Mouse (Mus musculus) lung, postnatal 0 days (tissue): ENCODE results near the gene Metap1. TPM values are rescaled to one million over a fixed set of nuclear protein-coding genes. Genes with fewer than 3 reads are reported as not detected.

ENCODE experiments used
- ATAC-seq: fragments of 200-750 bp; cut with Nextera tagmentation; 2 replicates; pipeline ENCODE4 v1.8.0; 2017; ENCODE audit warnings: moderate library complexity
- DNase-seq: peaks from one replicate; pipeline ENCODE4 v3.0.0-alpha.2; 2016; ENCODE audit warnings: low spot score
- H3K27ac ChIP-seq: fragments of 300-500 bp; sonication (generic); 2 replicates; pipeline ENCODE4 v1.5.1; 2014; ENCODE audit warnings: antibody characterized with exemption, mild to moderate bottlenecking, low read length, mixed read lengths
- H3K27me3 ChIP-seq: fragments of 300-500 bp; sonication (generic); replicated peaks from 2 replicates; pipeline ENCODE4 v1.6.1; 2014; ENCODE audit warnings: low read length, mixed read lengths; ENCODE audit not compliant: insufficient read depth
- H3K36me3 ChIP-seq: fragments of 300-500 bp; sonication (generic); 2 replicates; pipeline ENCODE4 v1.6.1; 2014; ENCODE audit warnings: low read length, mixed read lengths; ENCODE audit not compliant: insufficient read depth
- H3K4me1 ChIP-seq: fragments of 300-500 bp; sonication (generic); 2 replicates; pipeline ENCODE4 v1.6.1; 2014; ENCODE audit warnings: antibody characterized with exemption, low read depth, low read length, mixed read lengths; ENCODE audit not compliant: insufficient read depth
- H3K4me2 ChIP-seq: fragments of 300-500 bp; sonication (generic); replicated peaks from 2 replicates; pipeline ENCODE4 v1.6.1; 2014; ENCODE audit warnings: low read depth, mild to moderate bottlenecking, low read length, moderate library complexity, mixed read lengths
- H3K4me3 ChIP-seq: fragments of 300-500 bp; sonication (generic); 2 replicates; pipeline ENCODE4 v1.5.1; 2014; ENCODE audit warnings: low read depth, low read length
- H3K9ac ChIP-seq: fragments of 300-500 bp; sonication (generic); replicated peaks from 2 replicates; pipeline ENCODE4 v1.6.1; 2014; ENCODE audit warnings: low read depth, mild to moderate bottlenecking
- H3K9me3 ChIP-seq: fragments of 300-500 bp; sonication (generic); 2 replicates; pipeline ENCODE4 v1.6.1; 2016; ENCODE audit warnings: low read length, mixed read lengths
- CTCF ChIP-seq: IDR thresholded peaks from 2 replicates; pipeline ENCODE4 v1.5.1; 2016; ENCODE audit warnings: antibody characterized with exemption, mild to moderate bottlenecking
- EP300 ChIP-seq: IDR thresholded peaks from 2 replicates; pipeline ENCODE4 v1.6.1; 2016; ENCODE audit warnings: antibody characterized with exemption, mild to moderate bottlenecking, control low read depth
- WGBS: fragments of 180-500 bp; shearing (Covaris S2); extraction: QIAGEN DNeasy Blood & Tissue Kit; methylation state at CpG from one replicate; pipeline ENCODE4 v1.1.7; 2014; 5-methylcytosine and 5-hydroxymethylcytosine counted together
- microRNA counts: library from miRNA; unstranded; fragments of <30 nt; microRNA quantifications from one replicate; lab custom pipeline; 2015
- microRNA-seq: library from miRNA; unstranded; fragments of <30 nt; microRNA quantifications from one replicate; pipeline ENCODE4, GENCODE M21; 2016
- polyA plus RNA-seq: library from polyadenylated mRNA; unstranded; fragments of >200 nt; fragmentation: Nextera tagmentation; extraction: Ambion mirVana; gene quantifications from 2 replicates; pipeline ENCODE4 v1.2.1, GENCODE M21; 2015

Metap1 gene
- polyA plus RNA-seq, 1 experiment from 2014 or later = 23.9 TPM

- Histone ChIP-seq H3K9ac (no peak overlapping the region), H3K4me3 (no peak overlapping the region), H3K27ac (no peak overlapping the region), H3K4me2 (no peak overlapping the region), H3K4me1 (no peaks in the 10 kb centered on the region), H3K36me3 (no peaks in the 10 kb centered on the region), H3K9me3 (no peaks in the 10 kb centered on the region), H3K27me3 (no peaks in the 10 kb centered on the region)
- WGBS = 64% methylated on average over 2 of the region's 2 CpGs
- TF ChIP-seq EP300 (no peak), CTCF (no peak)
- ATAC-seq (no peak), DNase-seq (no peak)
Observed at GRCm38 (mm10) chr3:138423664-138424063, 65.7 kb downstream of the Metap1 start.

DNA sequence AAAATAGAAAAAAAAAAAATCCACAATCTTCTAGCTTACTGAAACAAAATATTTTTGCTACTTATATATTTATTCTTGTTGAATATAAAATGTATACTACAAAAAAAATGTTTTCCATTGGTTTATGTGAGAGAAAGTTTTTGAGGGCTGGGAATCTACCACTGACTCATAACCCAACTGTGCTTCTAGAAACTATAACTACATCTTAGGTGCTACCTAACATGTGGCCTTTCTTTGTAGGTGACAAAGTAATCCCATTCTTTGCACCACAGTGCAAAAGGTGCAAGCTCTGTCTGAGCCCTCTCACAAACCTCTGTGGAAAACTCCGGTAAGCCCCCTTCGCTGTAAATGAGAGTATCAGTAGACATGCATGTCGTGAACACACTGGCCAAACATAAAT is 68.9 kb downstream of the Metap1 start:
- Histone ChIP-seq H3K4me2 (no peak overlapping the region), H3K4me1 (no peaks in the 10 kb centered on the region), H3K27ac (no peak overlapping the region), H3K9me3 (no peaks in the 10 kb centered on the region), H3K4me3 (no peak overlapping the region), H3K27me3 (no peaks in the 10 kb centered on the region), H3K36me3 (no peaks in the 10 kb centered on the region), H3K9ac (no peak overlapping the region)
- TF ChIP-seq CTCF = no peak
- no peak for TF ChIP-seq EP300
- no peak for DNase-seq
- WGBS = 95% methylated on average over 3 of the region's 3 CpGs
- no peak for ATAC-seq

- no peak for TF ChIP-seq CTCF
- TF ChIP-seq EP300 = no peak
- Histone ChIP-seq H3K4me1 (no peaks in the 10 kb centered on the region), H3K9ac (no peak overlapping the region), H3K4me3 (no peak overlapping the region), H3K4me2 (no peak overlapping the region), H3K27ac (no peak overlapping the region), H3K36me3 (no peaks in the 10 kb centered on the region), H3K27me3 (no peaks in the 10 kb centered on the region), H3K9me3 (no peaks in the 10 kb centered on the region)
- ATAC-seq (no peak), DNase-seq (no peak)
- WGBS = 73% methylated on average over 6 of the region's 6 CpGs
Observed at GRCm38 (mm10) chr3:138419369-138419768, 69.9 kb downstream of the Metap1 start.

GRCm38 (mm10) chr3:138415121-138415690 is 74.1 kb downstream of the Metap1 start, which contains the start of gene Adh4:
TSS of gene Adh4 (plus strand) at chr3:138415466.
- Histone ChIP-seq H3K27ac (no peak within 1 kb of the TSS), H3K4me3 (no peak within 1 kb of the TSS), H3K9me3 (no peaks in the 10 kb centered on the region), H3K4me2 (no peak within 1 kb of the TSS), H3K9ac (no peak within 1 kb of the TSS), H3K27me3 (no peaks in the 10 kb centered on the region), H3K4me1 (no peaks in the 10 kb centered on the region), H3K36me3 (no peaks in the 10 kb centered on the region)
- no peak for ATAC-seq
- WGBS = 68% methylated on average over 6 of the region's 6 CpGs
- DNase-seq = no peak
- no peak for TF ChIP-seq EP300
- no peak for TF ChIP-seq CTCF

DNA sequence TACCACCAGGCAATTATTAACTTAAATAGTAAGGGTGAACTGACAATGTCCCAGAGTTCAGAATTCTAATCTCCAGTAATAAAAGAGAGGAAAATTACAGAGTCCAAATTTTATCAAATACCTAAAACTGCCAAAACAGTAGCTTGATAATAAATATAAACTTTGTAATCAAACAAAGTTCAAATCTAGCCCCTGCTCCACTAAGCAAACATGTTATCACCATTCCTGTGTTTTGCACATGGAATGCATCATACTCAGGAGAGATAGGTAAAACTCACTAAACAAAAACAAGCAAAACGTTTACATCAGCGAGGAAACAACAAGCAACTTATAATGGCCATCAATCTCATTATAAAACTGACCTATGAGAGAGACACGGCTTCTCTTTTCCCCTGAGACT is 79.1 kb downstream of the Metap1 start:
- no peak overlapping the region for H3K9ac ChIP-seq
- H3K4me2 ChIP-seq = no peak overlapping the region
- H3K9me3 ChIP-seq = no peaks in the 10 kb centered on the region
- no peaks in the 10 kb centered on the region for H3K36me3 ChIP-seq
- TF ChIP-seq CTCF (no peak), EP300 (no peak)
- H3K4me1 ChIP-seq = no peaks in the 10 kb centered on the region
- ATAC-seq = no peak
- 81% methylated on average over 3 of the region's 3 CpGs for WGBS
- H3K27me3 ChIP-seq = no peaks in the 10 kb centered on the region
- DNase-seq = no peak
- no peak overlapping the region for H3K27ac ChIP-seq
- no peak overlapping the region for H3K4me3 ChIP-seq

DNA sequence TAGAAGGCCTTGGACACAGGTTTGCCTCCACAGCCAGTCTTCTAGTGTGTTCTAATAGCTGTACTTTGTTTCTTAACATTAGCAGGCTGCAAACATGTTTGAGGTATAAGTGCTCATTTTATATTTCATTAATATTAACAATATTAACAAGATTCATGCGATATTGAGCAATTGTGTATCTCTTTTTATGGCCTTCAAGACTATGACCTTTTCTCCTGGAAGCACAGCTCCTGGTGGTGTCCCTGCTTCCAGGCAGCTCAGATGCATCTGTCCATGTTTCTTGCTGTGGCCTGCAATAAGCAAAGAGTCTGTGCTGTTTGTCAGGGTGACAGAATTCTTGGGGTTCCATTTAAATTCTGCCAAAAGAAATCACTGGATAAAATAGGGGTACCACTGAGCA is 79.7 kb downstream of the Metap1 start:
- no peak for ATAC-seq
- Histone ChIP-seq H3K4me3 (no peak overlapping the region), H3K9ac (no peak overlapping the region), H3K27ac (no peak overlapping the region), H3K4me2 (no peak overlapping the region), H3K9me3 (no peaks in the 10 kb centered on the region), H3K36me3 (no peaks in the 10 kb centered on the region), H3K27me3 (no peaks in the 10 kb centered on the region), H3K4me1 (no peaks in the 10 kb centered on the region)
- no peak for DNase-seq
- 76% methylated on average over 1 of the region's 1 CpGs for WGBS
- TF ChIP-seq EP300 = no peak
- TF ChIP-seq CTCF = no peak

MicroRNAs encoded within 50 kb of the gene (microRNA counts, 519-probe panel; counts per million panel counts)
- not detected for microRNA mmu-miR-1956 (lab: Ali Mortazavi, UCI)

Small RNA genes within 50 kb of the gene (microRNA-seq; reads per million reads assigned to microRNA genes)
- not detected for gene Mir1956

Other genes with a start within 250 kb of the Metap1 start
- 801 and 895 TPM in 2 replicates for gene Adh1, start 228.5 kb downstream of the Metap1 start, polyA plus RNA-seq
- gene Adh6a, start 176.2 kb downstream of the Metap1 start, polyA plus RNA-seq = 0.20 TPM in 1 of 2 replicates, not detected in the other
- gene Adh6b, start 147.7 kb downstream of the Metap1 start, polyA plus RNA-seq = 0.07 TPM in 1 of 2 replicates, not detected in the other
- not detected in 2 replicates for gene Adh4, start 74.0 kb downstream of the Metap1 start, polyA plus RNA-seq
- 116 and 125 TPM in 2 replicates for gene Adh5, start 46.4 kb downstream of the Metap1 start, polyA plus RNA-seq
- gene Eif4e, start 36.7 kb upstream of the Metap1 start, polyA plus RNA-seq = 121 and 125 TPM in 2 replicates